Mouse (Mus musculus) heart, embryonic 14.5 days (tissue): Measurements from ENCODE around the gene Hhat. TPM values are rescaled to one million over a fixed set of nuclear protein-coding genes. Genes with fewer than 3 reads are reported as not detected.

Source experiments
- ATAC-seq: fragments of 200-750 bp; cut with Nextera tagmentation; 2 replicates; pipeline ENCODE4 v1.8.0; 2017; ENCODE audit warnings: low read depth, moderate TSS enrichment; ENCODE audit not compliant: insufficient number of reproducible peaks, insufficient read depth, low FRiP score
- H3K27ac ChIP-seq, 2 experiments: fragments of 200-500 bp in 1 of 2; fragments of 300-500 bp in 1 of 2; sonication (generic) in 1 of 2; replicated peaks in 1 of 2; 2 replicates each; pipeline ENCODE4 v1.5.1; 2012 to 2014; ENCODE audit warnings: low read depth in 2 of 2, low read length in 2 of 2, control low read depth in 1 of 2, mild to moderate bottlenecking in 1 of 2, mixed read lengths in 1 of 2; ENCODE audit not compliant: control insufficient read depth in 1 of 2, insufficient read depth in 1 of 2
- H3K27me3 ChIP-seq: fragments of 300-500 bp; sonication (generic); 2 replicates; pipeline ENCODE4 v1.6.1; 2014; ENCODE audit warnings: mild to moderate bottlenecking, low read length, control low read depth; ENCODE audit not compliant: control insufficient read depth, insufficient read depth
- H3K36me3 ChIP-seq: fragments of 300-500 bp; sonication (generic); 2 replicates; pipeline ENCODE4 v1.6.1; 2014; ENCODE audit warnings: mild to moderate bottlenecking, control low read depth, low read length, mixed read lengths; ENCODE audit not compliant: control insufficient read depth, insufficient read depth
- H3K4me1 ChIP-seq, 2 experiments: fragments of 200-500 bp in 1 of 2; fragments of 300-500 bp in 1 of 2; sonication (generic) in 1 of 2; 2 replicates each; pipeline ENCODE4 v1.6.1; 2012 to 2014; ENCODE audit warnings: low read length in 2 of 2, control low read depth in 1 of 2, mixed read lengths in 1 of 2; ENCODE audit not compliant: control insufficient read depth in 2 of 2, insufficient read depth in 2 of 2
- H3K4me2 ChIP-seq: fragments of 300-500 bp; sonication (generic); 2 replicates; pipeline ENCODE4 v1.6.1; 2014; ENCODE audit warnings: mild to moderate bottlenecking, low read length
- H3K4me3 ChIP-seq, 2 experiments: fragments of 200-500 bp in 1 of 2; fragments of 300-500 bp in 1 of 2; sonication (generic) in 1 of 2; 2 replicates each; pipeline ENCODE4 v1.5.1; 2012 to 2014; ENCODE audit warnings: low read length in 2 of 2, mild to moderate bottlenecking in 2 of 2, control low read depth in 1 of 2, low read depth in 1 of 2, moderate library complexity in 1 of 2; ENCODE audit not compliant: control insufficient read depth in 1 of 2, insufficient read depth in 1 of 2
- H3K9ac ChIP-seq: fragments of 300-500 bp; sonication (generic); 2 replicates; pipeline ENCODE4 v1.6.1; 2014; ENCODE audit warnings: mild to moderate bottlenecking, low read length
- H3K9me3 ChIP-seq: fragments of 300-500 bp; sonication (generic); 2 replicates; pipeline ENCODE4 v1.6.1; 2016; ENCODE audit warnings: low read length, control low read depth; ENCODE audit not compliant: control insufficient read depth
- WGBS: fragments of 180-500 bp; shearing (Covaris S2); extraction: QIAGEN DNeasy Blood & Tissue Kit; methylation state at CpG from one replicate; pipeline ENCODE4 v1.1.7; 2014; 5-methylcytosine and 5-hydroxymethylcytosine counted together
- polyA plus RNA-seq: library from polyadenylated mRNA; unstranded; fragments of >200 nt; fragmentation: Nextera tagmentation; extraction: Ambion mirVana; gene quantifications from 2 replicates; pipeline ENCODE4 v1.2.1, GENCODE M21; 2014

Hhat gene
- polyA plus RNA-seq, 1 experiment from 2014 or later, result 6.8 TPM

DNA sequence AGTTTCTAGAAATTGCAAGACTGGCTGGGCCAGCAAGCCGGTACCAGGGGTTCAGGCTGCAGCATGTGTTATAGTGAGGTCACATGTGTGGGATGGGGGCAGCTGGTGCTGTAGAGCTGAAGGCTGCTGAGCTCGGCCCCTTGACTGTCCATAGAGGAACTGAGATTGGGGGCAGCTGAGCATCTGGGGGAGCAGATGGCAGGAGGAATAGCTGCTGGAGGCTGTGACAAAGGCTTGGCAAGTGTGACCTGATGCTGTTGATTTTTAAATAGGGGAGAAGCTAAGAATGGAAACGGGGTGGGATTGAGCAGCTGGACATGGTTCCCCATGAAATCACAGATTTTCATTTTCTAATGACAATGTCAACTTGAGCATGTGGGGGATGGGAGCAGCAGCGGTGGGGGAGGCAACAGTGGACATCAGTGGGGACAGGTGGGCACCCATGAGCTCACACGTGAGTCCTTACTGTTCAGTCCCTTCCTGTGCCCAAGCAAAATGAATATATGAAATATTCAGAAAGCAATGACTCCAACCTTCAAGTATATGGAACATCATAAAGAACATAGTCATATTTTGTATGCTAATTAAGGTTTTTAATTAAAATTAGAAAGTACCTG is 212.9 kb downstream of the Hhat start:
- Histone ChIP-seq H3K27ac (no peak overlapping the region), H3K9ac (no peak overlapping the region), H3K4me2 (no peak overlapping the region), H3K9me3 (no peaks in the 10 kb centered on the region), H3K27me3 (no peaks in the 10 kb centered on the region), H3K4me3 (no peak overlapping the region), H3K36me3 (no peaks in the 10 kb centered on the region), H3K4me1 (no peaks in the 10 kb centered on the region)
- 64% methylated on average over 5 of the region's 5 CpGs for WGBS
- ATAC-seq, result no peak

DNA sequence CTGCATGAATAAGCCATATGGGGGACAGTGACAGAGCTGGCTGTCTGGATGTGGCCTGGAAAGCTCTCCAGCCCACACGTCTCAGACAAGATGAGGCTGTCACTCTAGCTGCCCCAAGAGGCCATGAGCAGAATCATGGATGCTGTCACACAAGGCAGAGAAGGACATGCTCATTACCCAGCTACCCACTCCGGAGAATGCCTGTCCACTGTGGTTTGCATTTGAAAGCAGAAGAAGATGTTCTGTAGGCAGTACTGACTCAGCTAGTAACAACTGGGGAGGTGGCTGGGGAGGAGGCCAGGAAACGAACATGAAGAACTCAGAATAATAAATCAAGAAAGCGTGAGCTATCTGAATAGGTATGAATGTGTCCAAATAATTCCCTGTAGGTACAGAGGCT is 215.5 kb downstream of the Hhat start:
- Histone ChIP-seq H3K4me1 (no peaks in the 10 kb centered on the region), H3K9me3 (no peaks in the 10 kb centered on the region), H3K4me2 (no peak overlapping the region), H3K9ac (no peak overlapping the region), H3K4me3 (no peak overlapping the region), H3K36me3 (0 out of 2 replicates have a peak, but pooled peaks cover 2% of the 10 kb centered on the region), H3K27ac (no peak overlapping the region), H3K27me3 (no peaks in the 10 kb centered on the region)
- WGBS, result 70% methylated on average over 4 of the region's 4 CpGs
- ATAC-seq, result no peak

DNA sequence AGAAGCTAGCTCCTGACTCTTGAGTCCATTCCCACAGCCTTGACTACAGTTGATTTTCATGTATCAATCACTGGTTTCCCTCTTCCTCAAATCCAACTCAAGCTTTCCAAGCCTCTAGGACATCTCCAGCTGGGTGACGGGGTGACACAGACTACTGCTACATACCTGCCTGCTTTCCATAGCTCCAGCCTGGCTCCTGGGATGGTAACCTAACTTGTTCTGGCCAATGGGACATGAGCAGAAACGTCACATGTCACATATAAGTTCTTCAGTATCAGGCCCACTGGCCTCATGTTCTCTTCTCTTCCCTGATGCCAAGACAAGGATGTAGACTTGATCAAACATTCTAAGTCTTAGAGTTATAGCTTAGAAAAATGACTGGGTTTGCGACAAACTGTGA is 220.5 kb downstream of the Hhat start:
- H3K36me3 ChIP-seq, result 0 out of 2 replicates have a peak, but pooled peaks cover 2% of the 10 kb centered on the region
- no peaks in the 10 kb centered on the region for H3K4me1 ChIP-seq
- ATAC-seq, result no peak
- no peak overlapping the region for H3K27ac ChIP-seq
- H3K9ac ChIP-seq, result no peak overlapping the region
- no peak overlapping the region for H3K4me2 ChIP-seq
- H3K9me3 ChIP-seq, result no peaks in the 10 kb centered on the region
- H3K27me3 ChIP-seq, result no peaks in the 10 kb centered on the region
- no peak overlapping the region for H3K4me3 ChIP-seq
- WGBS, result 74% methylated on average over 3 of the region's 3 CpGs

DNA sequence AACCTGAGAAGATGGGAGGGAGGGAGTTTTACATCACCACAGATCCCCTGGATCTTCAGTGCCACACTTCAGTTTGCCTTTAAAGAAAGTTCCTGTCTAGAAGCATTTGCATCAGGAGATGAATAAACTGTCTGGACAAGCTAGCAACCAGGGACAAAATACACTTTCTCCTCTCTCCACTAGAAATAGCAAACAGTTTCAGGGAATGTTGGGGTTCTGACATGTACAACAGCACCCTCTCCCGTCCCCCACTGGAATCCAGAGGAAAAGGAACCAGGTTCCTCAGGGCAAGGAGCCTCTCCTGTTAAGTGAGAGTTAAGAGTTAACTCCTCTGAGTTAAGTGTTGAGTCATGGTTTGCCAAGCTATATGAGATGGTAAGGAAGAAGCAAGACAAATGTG is 224.2 kb downstream of the Hhat start:
- Histone ChIP-seq H3K9me3 (no peaks in the 10 kb centered on the region), H3K4me3 (no peak overlapping the region), H3K9ac (no peak overlapping the region), H3K27me3 (no peaks in the 10 kb centered on the region), H3K4me1 (peaks cover 5% of the 10 kb centered on the region in 2 experiments; a peak in 3 of 4 replicates), H3K36me3 (no peaks in the 10 kb centered on the region), H3K27ac (no peak overlapping the region), H3K4me2 (no peak overlapping the region)
- WGBS, result 20% methylated on average over 1 of the region's 1 CpGs
- ATAC-seq, result no peak

DNA sequence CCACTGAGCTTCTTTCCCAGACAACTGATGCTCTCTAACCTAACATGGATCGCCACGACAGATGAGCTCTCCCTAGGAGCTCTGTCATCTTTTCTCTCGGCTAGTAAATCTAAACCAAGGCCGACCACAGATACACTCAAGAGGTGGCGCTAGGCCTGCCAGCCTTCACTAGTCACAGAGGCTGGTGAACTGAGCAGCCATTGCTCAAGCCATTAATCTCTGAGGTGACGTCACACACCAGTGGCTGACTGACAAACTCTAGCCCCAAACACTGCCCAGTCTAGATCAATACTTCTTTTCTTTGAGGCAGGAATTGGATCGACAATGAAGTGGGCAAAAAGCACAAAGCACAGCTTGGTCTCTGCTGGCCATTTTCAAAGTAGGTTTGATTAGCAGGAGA is 226.1 kb downstream of the Hhat start:
- H3K36me3 ChIP-seq, result no peaks in the 10 kb centered on the region
- no peak overlapping the region for H3K4me2 ChIP-seq
- WGBS, result 73% methylated on average over 7 of the region's 7 CpGs
- peaks cover 5% of the 10 kb centered on the region in 2 experiments; a peak in 3 of 4 replicates for H3K4me1 ChIP-seq
- no peak overlapping the region for H3K9ac ChIP-seq
- H3K27ac ChIP-seq, result no peak overlapping the region
- H3K9me3 ChIP-seq, result no peaks in the 10 kb centered on the region
- no peak overlapping the region for H3K4me3 ChIP-seq
- no peak for ATAC-seq
- H3K27me3 ChIP-seq, result no peaks in the 10 kb centered on the region

DNA sequence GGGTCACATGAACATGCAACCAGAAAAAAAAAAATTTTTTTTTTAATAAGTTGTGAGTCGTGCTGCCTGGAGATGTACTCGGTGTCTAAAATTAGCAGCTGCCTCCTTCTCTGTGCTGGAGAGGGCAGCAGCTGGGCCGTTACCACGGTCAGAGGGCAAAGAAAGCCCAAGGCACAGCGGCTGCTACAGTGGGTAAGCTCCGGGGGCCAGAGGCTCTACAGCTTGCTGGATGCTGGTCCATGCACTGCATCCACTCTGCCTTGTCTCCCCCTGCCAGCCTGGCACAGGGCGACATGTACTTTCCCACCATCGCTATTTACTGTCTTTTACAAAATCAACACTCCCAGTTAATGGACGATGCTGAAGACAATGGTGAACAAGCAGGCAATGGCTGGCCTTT is 226.9 kb downstream of the Hhat start:
- no peaks in the 10 kb centered on the region for H3K27me3 ChIP-seq
- H3K9me3 ChIP-seq, result no peaks in the 10 kb centered on the region
- H3K36me3 ChIP-seq, result no peaks in the 10 kb centered on the region
- no peak overlapping the region for H3K27ac ChIP-seq
- no peak for ATAC-seq
- peaks cover 5% of the 10 kb centered on the region in 2 experiments; a peak in 3 of 4 replicates for H3K4me1 ChIP-seq
- no peak overlapping the region for H3K4me2 ChIP-seq
- WGBS, result 44% methylated on average over 9 of the region's 9 CpGs
- H3K9ac ChIP-seq, result no peak overlapping the region
- no peak overlapping the region for H3K4me3 ChIP-seq

DNA sequence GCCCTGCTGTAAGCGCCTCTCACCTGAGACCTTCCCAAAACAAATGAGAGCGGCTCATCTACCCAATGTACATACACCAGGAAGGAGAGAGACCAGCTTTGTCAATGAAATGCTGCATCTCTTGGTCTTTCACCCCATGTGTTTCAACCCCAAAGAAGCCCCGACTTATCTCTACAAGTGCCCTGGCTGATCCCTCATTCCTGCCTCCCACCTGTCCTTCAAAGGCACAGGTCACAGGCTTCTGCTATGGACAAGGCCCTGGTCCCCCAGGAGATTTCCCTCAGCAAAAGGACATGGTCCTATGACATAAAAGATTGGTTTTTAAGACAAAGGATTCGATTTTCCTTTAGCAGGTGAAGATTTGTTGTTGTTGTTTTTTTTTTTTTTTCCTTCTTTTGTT is 227.3 kb downstream of the Hhat start:
- H3K4me2 ChIP-seq, result no peak overlapping the region
- no peaks in the 10 kb centered on the region for H3K27me3 ChIP-seq
- H3K4me3 ChIP-seq, result no peak overlapping the region
- no peaks in the 10 kb centered on the region for H3K36me3 ChIP-seq
- H3K9me3 ChIP-seq, result no peaks in the 10 kb centered on the region
- 78% methylated on average over 4 of the region's 4 CpGs for WGBS
- H3K9ac ChIP-seq, result no peak overlapping the region
- H3K4me1 ChIP-seq, result peaks cover 5% of the 10 kb centered on the region in 2 experiments; a peak in 3 of 4 replicates
- ATAC-seq, result no peak
- no peak overlapping the region for H3K27ac ChIP-seq

DNA sequence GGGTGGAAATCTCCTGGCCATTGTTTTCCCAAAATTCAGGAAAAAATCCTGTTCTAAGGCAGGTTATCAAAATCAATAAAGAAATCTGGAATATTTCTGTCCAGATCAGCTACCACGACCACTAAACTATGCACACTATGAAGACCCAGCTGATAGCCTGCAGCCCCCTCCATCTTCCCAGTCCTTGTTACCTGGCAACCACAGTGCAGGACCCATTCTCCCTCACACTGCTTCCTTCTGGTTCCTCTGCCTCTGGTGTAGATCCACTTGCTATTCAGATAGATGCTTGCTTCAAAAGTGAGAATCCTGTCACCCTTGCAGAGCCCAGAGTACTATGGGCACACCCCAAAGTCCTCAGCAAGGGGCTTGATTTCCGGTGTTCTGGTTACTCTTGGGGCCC is 228.9 kb downstream of the Hhat start:
- Histone ChIP-seq H3K4me1 (peaks cover 5% of the 10 kb centered on the region in 2 experiments; a peak in 3 of 4 replicates), H3K36me3 (no peaks in the 10 kb centered on the region), H3K9me3 (no peaks in the 10 kb centered on the region), H3K4me3 (no peak overlapping the region), H3K4me2 (no peak overlapping the region), H3K27ac (no peak overlapping the region), H3K27me3 (no peaks in the 10 kb centered on the region), H3K9ac (no peak overlapping the region)
- ATAC-seq, result no peak
- 78% methylated on average over 2 of the region's 2 CpGs for WGBS
